Mouse (Mus musculus) E14TG2a.4 (cell line): ENCODE measurements at regions not wholly inside any gene's neighbourhood (a gene's known extent, or its start where the extent isn't known, plus 50 kb on each side); places are given as distances from the start of the nearest gene placed in this dataset.

Experiments
- CTCF ChIP-seq: conservative IDR thresholded peaks from 2 replicates; pipeline ENCODE4 v1.5.1; 2014; ENCODE audit warnings: low read length
- NANOG ChIP-seq: IDR thresholded peaks from 2 replicates; pipeline ENCODE4 v1.6.1; 2014; ENCODE audit warnings: borderline replicate concordance, low read length, mixed read lengths

DNA sequence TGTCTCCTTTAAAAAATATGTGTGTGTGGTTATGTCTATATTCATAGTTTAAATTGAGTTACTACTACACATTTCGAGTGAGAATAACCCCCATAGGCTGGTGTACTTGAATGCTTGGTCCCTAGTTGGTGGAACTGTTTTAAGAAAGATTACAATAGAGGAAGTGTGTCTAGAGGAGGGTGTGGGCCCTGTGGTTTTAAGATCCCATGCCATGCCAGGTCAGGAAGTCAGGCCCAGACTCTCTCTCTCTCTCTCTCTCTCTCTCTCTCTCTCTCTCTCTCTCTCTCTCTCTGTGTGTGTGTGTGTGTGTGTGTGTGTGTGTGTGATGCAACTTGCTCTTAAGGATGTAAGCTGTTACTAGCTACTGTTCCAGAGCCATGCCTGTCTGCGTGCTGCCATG lies 73.7 kb upstream of the Prlr start:
- TF ChIP-seq CTCF (no peak), NANOG (no peak)
